Mouse (Mus musculus) CH12.LX (cell line): ENCODE results near the gene 4930550L24Rik. TPM values are rescaled to one million over a fixed set of nuclear protein-coding genes. Genes with fewer than 3 reads are reported as not detected.

ENCODE experiments used
- DNase-seq: peaks from one replicate; pipeline ENCODE4 v3.0.0-alpha.2; 2013; ENCODE audit errors: extremely low read depth
- H3K27ac ChIP-seq: 2 replicates; pipeline ENCODE4 v1.5.1; 2012; ENCODE audit warnings: low read depth, mild to moderate bottlenecking, control low read depth, moderate library complexity; ENCODE audit not compliant: insufficient read depth
- H3K27me3 ChIP-seq: replicated peaks from 2 replicates; pipeline ENCODE3; 2012; ENCODE audit warnings: inconsistent platforms
- H3K36me3 ChIP-seq, 2 experiments: replicated peaks in 1 of 2; 2 replicates each; pipeline versions ENCODE3 to v1.6.1; 2012; ENCODE audit warnings: inconsistent platforms in 1 of 2, low read length in 1 of 2, mild to moderate bottlenecking in 1 of 2, mixed read lengths in 1 of 2, moderate library complexity in 1 of 2; ENCODE audit not compliant: control insufficient read depth in 1 of 2, insufficient read depth in 1 of 2
- H3K4me1 ChIP-seq, 2 experiments: 2 replicates each; pipeline ENCODE4 v1.6.1; 2012; ENCODE audit warnings: inconsistent platforms in 1 of 2, moderate library complexity in 1 of 2; ENCODE audit not compliant: insufficient read depth in 2 of 2, control insufficient read depth in 1 of 2
- H3K4me2 ChIP-seq: 2 replicates; pipeline ENCODE4 v1.6.1; 2012; ENCODE audit warnings: low read depth, mild to moderate bottlenecking, control low read depth; ENCODE audit not compliant: poor library complexity, insufficient read depth, severe bottlenecking
- H3K4me3 ChIP-seq, 3 experiments: fragments of 150-350 bp in 1 of 3; sonication (generic) in 1 of 3; replicated peaks in 1 of 3; 2 replicates each; pipeline versions ENCODE3 to v1.5.1; 2011 to 2012; ENCODE audit warnings: low read depth in 2 of 3, low read length in 2 of 3, mild to moderate bottlenecking in 2 of 3, moderate library complexity in 2 of 3, control low read depth in 1 of 3, improper control_type of control experiment in 1 of 3, inconsistent platforms in 1 of 3, mixed read lengths in 1 of 3; ENCODE audit not compliant: poor library complexity in 1 of 3
- H3K79me2 ChIP-seq: replicated peaks from 2 replicates; pipeline ENCODE4 v1.6.1; 2012; ENCODE audit warnings: mild to moderate bottlenecking, moderate library complexity; ENCODE audit not compliant: control insufficient read depth, poor library complexity, insufficient read depth, severe bottlenecking; ENCODE audit errors: extremely low read depth
- H3K9ac ChIP-seq: 2 replicates; pipeline ENCODE4 v1.6.1; 2012; ENCODE audit warnings: low read depth, mild to moderate bottlenecking, control low read depth, moderate library complexity; ENCODE audit not compliant: insufficient read depth
- H3K9me3 ChIP-seq: replicated peaks from 2 replicates; pipeline ENCODE3; 2012; ENCODE audit warnings: low read length, inconsistent platforms, mixed read lengths
- BHLHE40 ChIP-seq: IDR thresholded peaks from 2 replicates; pipeline ENCODE4 v1.6.1; 2011; ENCODE audit warnings: mild to moderate bottlenecking, low read depth, low read length, improper control_type of control experiment
- CTCF ChIP-seq, 2 experiments: IDR thresholded peaks in 1 of 2; conservative IDR thresholded peaks in 1 of 2; 2 replicates each; pipeline ENCODE4 v1.5.1; 2011 to 2012; ENCODE audit warnings: low read depth in 2 of 2, low read length in 2 of 2, improper control_type of control experiment in 1 of 2, inconsistent platforms in 1 of 2, mild to moderate bottlenecking in 1 of 2, moderate library complexity in 1 of 2
- ELF1 ChIP-seq: IDR thresholded peaks from 2 replicates; pipeline ENCODE4 v1.6.1; 2014; ENCODE audit warnings: low read depth, mild to moderate bottlenecking, inconsistent platforms, low read length, improper control_type of control experiment
- EP300 ChIP-seq: IDR thresholded peaks from 2 replicates; pipeline ENCODE4 v1.6.1; 2011; ENCODE audit warnings: low read length, improper control_type of control experiment
- ETS1 ChIP-seq: conservative IDR thresholded peaks from 2 replicates; pipeline ENCODE4 v1.6.1; 2012; ENCODE audit warnings: low read depth, mild to moderate bottlenecking, inconsistent platforms, low read length, improper control_type of control experiment, moderate library complexity
- GABPA ChIP-seq: IDR thresholded peaks from 2 replicates; pipeline ENCODE4 v1.6.1; 2012; ENCODE audit warnings: low read depth, low read length, improper control_type of control experiment, inconsistent platforms; ENCODE audit not compliant: insufficient replicate concordance
- JUND ChIP-seq: conservative IDR thresholded peaks from 2 replicates; pipeline ENCODE4 v1.6.1; 2011; ENCODE audit warnings: low read depth, low read length, improper control_type of control experiment
- KAT2A ChIP-seq: IDR thresholded peaks from 2 replicates; pipeline ENCODE4 v1.6.1; 2012; ENCODE audit warnings: low read length, improper control_type of control experiment, inconsistent platforms; ENCODE audit not compliant: insufficient replicate concordance
- MAFK ChIP-seq: IDR thresholded peaks from 2 replicates; pipeline ENCODE4 v1.6.1; 2011; ENCODE audit warnings: low read length, improper control_type of control experiment; ENCODE audit not compliant: insufficient replicate concordance
- MAX ChIP-seq: IDR thresholded peaks from 2 replicates; pipeline ENCODE4 v1.6.1; 2011; ENCODE audit warnings: low read length, improper control_type of control experiment
- MEF2A ChIP-seq: IDR thresholded peaks from 2 replicates; pipeline ENCODE4 v1.6.1; 2014; ENCODE audit warnings: low read depth, mild to moderate bottlenecking, inconsistent platforms, low read length, improper control_type of control experiment, borderline replicate concordance
- MYC ChIP-seq: IDR thresholded peaks from 2 replicates; pipeline ENCODE4 v1.6.1; 2011; ENCODE audit warnings: low read depth, mild to moderate bottlenecking, improper control_type of control experiment, low read length
- NELFE ChIP-seq: IDR thresholded peaks from 2 replicates; pipeline ENCODE4 v1.6.1; 2011; ENCODE audit warnings: low read depth, low read length, improper control_type of control experiment
- PAX5 ChIP-seq: IDR thresholded peaks from 2 replicates; pipeline ENCODE4 v1.6.1; 2012; ENCODE audit warnings: low read length, inconsistent platforms, mixed read lengths
- POLR2A ChIP-seq: IDR thresholded peaks from 2 replicates; pipeline ENCODE4 v1.6.1; 2011; ENCODE audit warnings: low read depth, mild to moderate bottlenecking, improper control_type of control experiment, low read length
- POLR2AphosphoS2 ChIP-seq: IDR thresholded peaks from 2 replicates; pipeline ENCODE4 v1.6.1; 2011; ENCODE audit warnings: low read depth, low read length, improper control_type of control experiment
- RAD21 ChIP-seq: IDR thresholded peaks from 2 replicates; pipeline ENCODE4 v1.6.1; 2011; ENCODE audit warnings: low read depth, mild to moderate bottlenecking, low read length, improper control_type of control experiment, moderate library complexity
- SIN3A ChIP-seq: IDR thresholded peaks from 2 replicates; pipeline ENCODE4 v1.6.1; 2012; ENCODE audit warnings: low read length, improper control_type of control experiment, inconsistent platforms
- TBP ChIP-seq: conservative IDR thresholded peaks from 2 replicates; pipeline ENCODE4 v1.6.1; 2011; ENCODE audit warnings: low read depth, low read length, improper control_type of control experiment
- USF1 ChIP-seq: IDR thresholded peaks from 2 replicates; pipeline ENCODE4 v1.6.1; 2014; ENCODE audit warnings: low read depth, mild to moderate bottlenecking, inconsistent platforms, low read length, improper control_type of control experiment
- USF2 ChIP-seq: conservative IDR thresholded peaks from 2 replicates; pipeline ENCODE4 v1.6.1; 2011; ENCODE audit warnings: low read depth, low read length, improper control_type of control experiment
- ZC3H11A ChIP-seq: IDR thresholded peaks from 2 replicates; pipeline ENCODE4 v1.6.1; 2012; ENCODE audit warnings: low read depth, mild to moderate bottlenecking, inconsistent platforms, low read length, improper control_type of control experiment
- ZKSCAN1 ChIP-seq: IDR thresholded peaks from 2 replicates; pipeline ENCODE4 v1.6.1; 2012; ENCODE audit warnings: low read depth, inconsistent platforms, low read length, improper control_type of control experiment, borderline replicate concordance
- dilution Hi-C: fragments of 300-500 bp; cut with MboI; formaldehyde crosslinking; loops from 2 replicates; pipeline ENCODE4 v1.14.3; 2020; ENCODE audit warnings: low sequenced_read_pairs; ENCODE audit not compliant: extremely low pct_unique_long_range_greater_than_20kb, extremely low pct_ligation_motif_present
- in situ Hi-C: fragments of 300-500 bp; cut with MboI; formaldehyde crosslinking; loops from 3 replicates; pipeline ENCODE4 v1.14.3; 2019; ENCODE audit warnings: low sequenced_read_pairs, low pct_ligation_motif_present, low pct_unique_long_range_greater_than_20kb, mixed read lengths
- polyA plus RNA-seq: library from polyadenylated mRNA; unstranded; fragments of >175 nt; gene quantifications from 2 replicates; pipeline ENCODE4 v1.2.1, GENCODE M21; 2012; ENCODE audit warnings: low read depth; ENCODE audit not compliant: insufficient read length
- total RNA-seq, 2 experiments: library from RNA; depleted of rRNA; stranded (reverse); fragments of 300-350 nt in 1 of 2; fragments of >200 nt in 1 of 2; gene quantifications; 2 replicates each; pipeline ENCODE4 v1.2.3; 2012 to 2014

The 4930550L24Rik gene
- total RNA-seq (2012; rRNA removed): not detected in 2 replicates
- not detected in 2 replicates for total RNA-seq (2014; rRNA removed)
- not detected in 2 replicates for polyA plus RNA-seq

- no peaks in the 10 kb centered on the region for H3K79me2 ChIP-seq
- H3K9me3 ChIP-seq: no peaks in the 10 kb centered on the region
- dilution Hi-C loops (no loop called here), in situ Hi-C loops (no loop called here)
- H3K27me3 ChIP-seq: no peaks in the 10 kb centered on the region
- TF ChIP-seq PAX5 (no peak), ZC3H11A (no peak), KAT2A (no peak), SIN3A (no peak)
- no peak within 1 kb of the TSS for H3K27ac ChIP-seq
- H3K9ac ChIP-seq: no peak within 1 kb of the TSS
- H3K4me3 ChIP-seq: no peak within 1 kb of the TSS
- H3K36me3 ChIP-seq: no peaks in the 10 kb centered on the region
- no peak for DNase-seq
- H3K4me2 ChIP-seq: no peak within 1 kb of the TSS
- no peaks in the 10 kb centered on the region for H3K4me1 ChIP-seq
Measured at GRCm38 (mm10) chrX:58909060-58909459, at the start of gene 4930550L24Rik. 4930550L24Rik (plus strand) TSS chrX:58909360.

- Histone ChIP-seq H3K27me3 (no peaks in the 10 kb centered on the region), H3K79me2 (no peaks in the 10 kb centered on the region), H3K36me3 (no peaks in the 10 kb centered on the region), H3K27ac (no peak overlapping the region), H3K9me3 (no peaks in the 10 kb centered on the region), H3K4me2 (no peak overlapping the region), H3K4me1 (no peaks in the 10 kb centered on the region), H3K9ac (no peak overlapping the region), H3K4me3 (no peak overlapping the region)
- TF ChIP-seq USF2: no peak
- no peak for TF ChIP-seq ELF1
- TF ChIP-seq JUND: no peak
- TF ChIP-seq NELFE: no peak
- no peak for TF ChIP-seq USF1
- TF ChIP-seq MYC: no peak
- TF ChIP-seq MEF2A: no peak
- TF ChIP-seq POLR2AphosphoS2: no peak
- no peak for TF ChIP-seq TBP
- no peak for TF ChIP-seq ETS1
- TF ChIP-seq GABPA: no peak
- TF ChIP-seq ZKSCAN1: no peak
- no peak for TF ChIP-seq CTCF (conservative IDR thresholded peaks at IDR 0.05 in 1 of 2, IDR thresholded peaks at IDR 0.05 in 1 of 2; ENCODE audit: low read depth in 2 of 2, low read length in 2 of 2)
- TF ChIP-seq BHLHE40: no peak
- TF ChIP-seq RAD21: no peak
- no peak for TF ChIP-seq MAX
- TF ChIP-seq MAFK: no peak
- no peak for TF ChIP-seq POLR2A
- no peak for TF ChIP-seq EP300
- DNase-seq: no peak
- dilution Hi-C loops: no loop called here
- in situ Hi-C loops: no loop called here
Measured at GRCm38 (mm10) chrX:58900753-58901152, 8.4 kb upstream of the 4930550L24Rik start.
